Mouse (Mus musculus): ENCODE measurements around the gene Phf2.

DNA sequence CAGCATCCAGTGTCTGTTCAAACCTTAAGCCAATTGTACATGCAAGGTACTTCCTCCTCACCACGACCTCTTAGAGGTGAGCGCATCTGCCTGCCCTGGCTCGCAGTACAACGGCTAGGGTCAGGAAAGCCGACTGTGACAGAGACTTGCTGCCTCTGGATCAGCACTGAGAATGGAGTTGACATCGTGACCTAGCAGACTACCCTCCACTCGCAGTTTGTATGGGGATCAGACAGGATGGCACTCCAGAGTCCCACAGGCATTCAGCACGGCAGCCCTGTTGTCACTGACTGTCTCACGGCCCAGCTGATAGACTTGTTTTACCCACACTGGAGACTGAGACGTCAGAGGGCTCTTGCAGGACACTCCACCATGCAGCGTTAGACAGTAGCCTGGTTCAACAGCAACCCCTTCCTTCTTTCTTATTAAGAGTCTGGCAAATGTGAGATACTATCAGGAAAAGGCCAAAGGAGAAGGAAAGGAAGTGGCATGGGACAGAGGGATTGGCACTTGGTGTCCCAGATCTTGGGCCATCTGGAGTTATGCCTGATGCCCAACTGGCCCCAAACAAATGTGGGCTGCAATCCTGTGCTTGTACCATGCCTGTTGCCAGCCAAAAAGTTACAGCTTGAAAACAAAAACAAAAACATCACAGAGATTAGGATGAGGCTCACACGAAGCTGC lies 6.1 kb downstream of the Phf2 start:
- TF ChIP-seq POLR2A (IDR thresholded peaks at IDR 0.05; ENCODE audit: borderline replicate concordance, control insufficient read depth, low read depth, low read length), result no peak
- TF ChIP-seq CTCF (IDR thresholded peaks at IDR 0.05; ENCODE audit: control insufficient read depth, insufficient read depth, low read length), result no peak

All from bone marrow, adult 2 months (tissue).